Mouse (Mus musculus) layer of hippocampus, postnatal 36 days (tissue): ENCODE results near the gene Grsf1. TPM values are rescaled to one million over a fixed set of nuclear protein-coding genes. Genes with fewer than 3 reads are reported as not detected.

Experiments
- DNase-seq, 2 experiments: peaks; one replicate each; pipeline ENCODE4 v3.0.0; 2022
- total RNA-seq, 2 experiments: library from RNA; stranded (reverse); gene quantifications; 2 replicates each; pipeline ENCODE4 v1.2.3; 2021

Gene Grsf1
- 10 to 100 TPM; 85.3 to 97.2 TPM for total RNA-seq

- peak; percentile 87 to 88 for DNase-seq
These were observed at the start of gene Grsf1 for GRCm38 (mm10) chr5:88675443-88676387. Gene Grsf1 (minus strand): TSS chr5:88676171.

GRCm38 (mm10) chr5:88724030-88724429 is 48.1 kb upstream of the Grsf1 start:
- no peak for DNase-seq

GRCm38 (mm10) chr5:88722213-88722600 is 46.2 kb upstream of the Grsf1 start:
- no peak for DNase-seq

- peak; percentile 15 to 24 for DNase-seq
These were observed 45.7 kb upstream of the Grsf1 start for GRCm38 (mm10) chr5:88721565-88722212.

GRCm38 (mm10) chr5:88721003-88721475 is 45.1 kb upstream of the Grsf1 start:
- DNase-seq, result no peak

- peak; percentile 93 to 95 for DNase-seq
These were observed 44.4 kb upstream of the Grsf1 start, which contains the start of gene Mob1b for GRCm38 (mm10) chr5:88720116-88721002. Gene Mob1b (plus strand): TSS chr5:88720855.

- DNase-seq, result no peak
These were observed 41.0 kb upstream of the Grsf1 start for GRCm38 (mm10) chr5:88716983-88717382.

GRCm38 (mm10) chr5:88712328-88712727 is 36.4 kb upstream of the Grsf1 start:
- DNase-seq, result no peak

- DNase-seq, result no peak
These were observed 35.8 kb upstream of the Grsf1 start for GRCm38 (mm10) chr5:88711618-88712224.

- no peak for DNase-seq
These were observed 35.2 kb upstream of the Grsf1 start for GRCm38 (mm10) chr5:88711128-88711527.

- DNase-seq, result no peak
These were observed 27.6 kb upstream of the Grsf1 start for GRCm38 (mm10) chr5:88703551-88703950.

GRCm38 (mm10) chr5:88702041-88702440 is 26.1 kb upstream of the Grsf1 start:
- no peak for DNase-seq

GRCm38 (mm10) chr5:88699251-88699913 is 23.4 kb upstream of the Grsf1 start:
- no peak for DNase-seq

GRCm38 (mm10) chr5:88697291-88697690 is 21.3 kb upstream of the Grsf1 start:
- DNase-seq, result no peak

- no peak for DNase-seq
These were observed 17.1 kb upstream of the Grsf1 start for GRCm38 (mm10) chr5:88693057-88693456.

GRCm38 (mm10) chr5:88692586-88692985 is 16.6 kb upstream of the Grsf1 start:
- no peak for DNase-seq

- no peak for DNase-seq
These were observed 15.6 kb upstream of the Grsf1 start for GRCm38 (mm10) chr5:88691506-88692095.

GRCm38 (mm10) chr5:88690681-88691505 is 14.9 kb upstream of the Grsf1 start:
- no peak for DNase-seq

GRCm38 (mm10) chr5:88689279-88689938 is 13.4 kb upstream of the Grsf1 start:
- no peak for DNase-seq
